Mouse (Mus musculus): ENCODE data around the gene Gm20721.
"Not testable (repeated sequence)": the region's sequence is repeated elsewhere in the genome, so short reads cannot be mapped to it uniquely, and the experiment has no call there.

Gm20721 gene

GRCm38 (mm10) chr2:174346612-174346998 is at the start of gene Gm20721:
Gene Gm20721 (minus strand): TSS chr2:174346712.
- DNase-seq: no peak

GRCm38 (mm10) chr2:174393383-174393782 is 46.9 kb upstream of the Gm20721 start:
- DNase-seq: no peak

GRCm38 (mm10) chr2:174392554-174392953 is 46.0 kb upstream of the Gm20721 start:
- no peak for DNase-seq

- DNase-seq: no peak
These were observed 45.4 kb upstream of the Gm20721 start for GRCm38 (mm10) chr2:174391936-174392335.

- no peak for DNase-seq
These were observed 34.5 kb upstream of the Gm20721 start for GRCm38 (mm10) chr2:174381021-174381420.

- DNase-seq: no peak
These were observed 20.1 kb upstream of the Gm20721 start for GRCm38 (mm10) chr2:174366571-174366970.

GRCm38 (mm10) chr2:174359656-174360055 is 13.1 kb upstream of the Gm20721 start:
- no peak for DNase-seq

GRCm38 (mm10) chr2:174358516-174358915 is 12.0 kb upstream of the Gm20721 start:
- DNase-seq: no peak

- DNase-seq: not testable (repeated sequence)
These were observed 622 bp upstream of the Gm20721 start for GRCm38 (mm10) chr2:174346999-174347668.

GRCm38 (mm10) chr2:174344996-174345395 is 1.5 kb downstream of the Gm20721 start:
- no peak for DNase-seq

GRCm38 (mm10) chr2:174344003-174344655 is 2.4 kb downstream of the Gm20721 start:
- DNase-seq: peak; percentile 73

- DNase-seq: no peak
These were observed 2.9 kb downstream of the Gm20721 start for GRCm38 (mm10) chr2:174343566-174343965.

GRCm38 (mm10) chr2:174342793-174343400 is 3.6 kb downstream of the Gm20721 start:
- DNase-seq: no peak

GRCm38 (mm10) chr2:174340893-174341580 is 5.5 kb downstream of the Gm20721 start:
- no peak for DNase-seq

- DNase-seq: no peak
These were observed 6.2 kb downstream of the Gm20721 start for GRCm38 (mm10) chr2:174340229-174340892.

GRCm38 (mm10) chr2:174339701-174340100 is 6.8 kb downstream of the Gm20721 start:
- no peak for DNase-seq

- DNase-seq: no peak
These were observed 9.2 kb downstream of the Gm20721 start for GRCm38 (mm10) chr2:174337275-174337674.

GRCm38 (mm10) chr2:174334415-174334814 is 12.1 kb downstream of the Gm20721 start:
- DNase-seq: peak; percentile 48

- no peak for DNase-seq
These were observed 13.1 kb downstream of the Gm20721 start for GRCm38 (mm10) chr2:174333239-174333890.

- no peak for DNase-seq
These were observed 15.1 kb downstream of the Gm20721 start for GRCm38 (mm10) chr2:174331282-174332030.

GRCm38 (mm10) chr2:174330616-174331191 is 15.8 kb downstream of the Gm20721 start:
- DNase-seq: peak; percentile 84
